Mouse (Mus musculus) left cerebral cortex, adult 8-10 months (tissue): ENCODE data around the gene Prrc2a. TPM values are rescaled to one million over a fixed set of nuclear protein-coding genes. Genes with fewer than 3 reads are reported as not detected.

Source experiments
- DNase-seq, 2 experiments: peaks; one replicate each; pipeline ENCODE4 v3.0.0; 2022; ENCODE audit warnings: low spot score in 2 of 2
- total RNA-seq, 4 experiments: library from RNA; stranded (reverse); gene quantifications; 2 replicates each; pipeline ENCODE4 v1.2.4; 2022

Prrc2a gene
- 100 to 1,000 TPM; 272 to 295 (median 280) TPM for total RNA-seq

- DNase-seq, result peak; percentile 98 to 99
Observed at GRCm38 (mm10) chr17:35164568-35165450, at the start of gene Prrc2a. Gene Prrc2a (minus strand): TSS chr17:35164897.

- no peak for DNase-seq
Observed at GRCm38 (mm10) chr17:35213071-35213470, 48.4 kb upstream of the Prrc2a start.

GRCm38 (mm10) chr17:35210593-35210992 lies 45.9 kb upstream of the Prrc2a start:
- no peak for DNase-seq

GRCm38 (mm10) chr17:35209785-35210535 lies 45.3 kb upstream of the Prrc2a start:
- DNase-seq, result no peak

- DNase-seq, result no peak
Observed at GRCm38 (mm10) chr17:35205380-35205769, 40.7 kb upstream of the Prrc2a start.

- no peak for DNase-seq
Observed at GRCm38 (mm10) chr17:35204494-35205379, 40.0 kb upstream of the Prrc2a start, which contains the start of gene Lta. Gene Lta (minus strand): TSS chr17:35205351.

- no peak for DNase-seq
Observed at GRCm38 (mm10) chr17:35202442-35202841, 37.7 kb upstream of the Prrc2a start.

- no peak for DNase-seq
Observed at GRCm38 (mm10) chr17:35201787-35202186, 37.1 kb upstream of the Prrc2a start, which contains the start of gene Tnf. Gene Tnf (minus strand): TSS chr17:35202007.

- no peak for DNase-seq
Observed at GRCm38 (mm10) chr17:35201128-35201527, 36.4 kb upstream of the Prrc2a start.

GRCm38 (mm10) chr17:35200398-35200797 lies 35.7 kb upstream of the Prrc2a start:
- no peak for DNase-seq

- no peak for DNase-seq
Observed at GRCm38 (mm10) chr17:35198946-35199345, 34.2 kb upstream of the Prrc2a start.

- no peak for DNase-seq
Observed at GRCm38 (mm10) chr17:35198029-35198428, 33.3 kb upstream of the Prrc2a start.

- DNase-seq, result no peak
Observed at GRCm38 (mm10) chr17:35197126-35197525, 32.4 kb upstream of the Prrc2a start.

- no peak for DNase-seq
Observed at GRCm38 (mm10) chr17:35196321-35196641, 31.6 kb upstream of the Prrc2a start.

- DNase-seq, result peak; percentile 65 to 76
Observed at GRCm38 (mm10) chr17:35195631-35196320, 31.1 kb upstream of the Prrc2a start.

- DNase-seq, result no peak
Observed at GRCm38 (mm10) chr17:35194844-35195630, 30.3 kb upstream of the Prrc2a start.

GRCm38 (mm10) chr17:35193881-35194843 lies 29.5 kb upstream of the Prrc2a start, which contains the start of gene Ltb:
Gene Ltb (plus strand): TSS chr17:35194439.
- DNase-seq, result no peak

- DNase-seq, result no peak
Observed at GRCm38 (mm10) chr17:35192924-35193323, 28.2 kb upstream of the Prrc2a start.

- DNase-seq, result no peak
Observed at GRCm38 (mm10) chr17:35191723-35192122, 27.0 kb upstream of the Prrc2a start.
